12 mouse cellular contexts compared by ENCODE assay signal in the genomic region with DNA sequence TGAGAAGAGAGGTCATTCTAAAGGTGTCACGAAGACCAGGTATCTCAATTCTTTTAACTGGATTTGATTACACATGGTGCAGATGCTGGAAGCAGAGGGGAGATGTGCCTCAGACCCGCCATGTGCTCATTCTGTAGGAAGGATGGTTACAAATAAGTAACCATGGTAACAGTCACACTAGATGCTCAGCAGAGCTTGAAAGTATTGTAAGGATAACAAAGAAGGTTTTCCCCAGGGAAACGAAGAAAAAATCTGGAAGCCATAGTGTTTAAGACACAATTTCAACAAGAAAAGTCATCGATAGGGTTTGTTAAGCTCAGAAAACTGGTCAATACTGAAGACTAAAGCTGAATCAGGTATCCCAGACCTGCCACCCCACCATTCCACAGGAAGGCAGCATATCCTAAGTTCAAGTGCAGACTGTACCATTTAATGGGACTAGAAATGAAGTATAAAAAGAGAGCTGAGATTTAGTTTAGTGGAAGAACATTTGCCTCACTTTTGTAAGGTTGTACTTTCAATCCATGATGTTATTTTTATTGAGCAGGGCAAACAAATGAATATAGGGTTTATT.
A peak's percentile ranks its signal among the peaks of the same experiment; 100 is the strongest.
DNase-seq lines count a peak whose midpoint lies in the region; ATAC-seq lines count a peak whose summit lies in the region.
"Had no signal": no experiment of that assay in that cellular context is flagged by ENCODE, and none has a peak within 500 bp of the region (broad histone marks: within the 10 kb centered on the region; RNA-seq: fewer than 3 reads in every experiment).

No protein-coding gene starts in this region.

- H3K4me3 ChIP-seq in forebrain, embryonic 10.5 days = no peak overlapping the region
- no peak overlapping the region for H3K4me3 ChIP-seq in hindbrain, embryonic 10.5 days
- no peak overlapping the region for H3K4me3 ChIP-seq in midbrain, embryonic 11.5 days (ENCODE audit: low read depth, low read length)
- H3K4me3 ChIP-seq in neural tube, embryonic 15.5 days (replicated peaks) = no peak overlapping the region
- H3K4me3 ChIP-seq: megakaryocyte, embryonic 14.5 days had no signal

- WGBS in forebrain, embryonic 10.5 days = 43% methylated on average over 4 of the region's 4 CpGs
- WGBS in hindbrain, embryonic 10.5 days = 35% methylated on average over 4 of the region's 4 CpGs
- 18% methylated on average over 4 of the region's 4 CpGs for WGBS in midbrain, embryonic 11.5 days
- WGBS in neural tube, embryonic 15.5 days = 21% methylated on average over 4 of the region's 4 CpGs

- DNase-seq in forebrain, embryonic 10.5 days (ENCODE audit: extremely low spot score, low spot score) = no peak
- DNase-seq in hindbrain, embryonic 10.5 days (ENCODE audit: low spot score) = no peak
- peak; percentile 94 for DNase-seq in midbrain, embryonic 11.5 days (ENCODE audit: low spot score, missing footprints)
- no peak for DNase-seq in left cerebral cortex, postnatal 36 days (ENCODE audit: low spot score in 2 of 2)
- DNase-seq in T-cell, adult 2 months (ENCODE audit: low spot score) = no peak
- DNase-seq: cerebellum, adult 9-11 months; gastrocnemius, postnatal 36 days; right cerebral cortex, postnatal 25 days had no signal

- no peaks in the 10 kb centered on the region for H3K27me3 ChIP-seq in forebrain, embryonic 10.5 days (ENCODE audit: poor library complexity, severe bottlenecking)
- no peaks in the 10 kb centered on the region for H3K27me3 ChIP-seq in hindbrain, embryonic 10.5 days (ENCODE audit: insufficient read depth, poor library complexity, severe bottlenecking)
- H3K27me3 ChIP-seq in midbrain, embryonic 11.5 days (ENCODE audit: control insufficient read depth, insufficient read depth, low read length) = no peaks in the 10 kb centered on the region
- no peaks in the 10 kb centered on the region for H3K27me3 ChIP-seq in neural tube, embryonic 15.5 days (replicated peaks)
- H3K27me3 ChIP-seq: CH12.LX; megakaryocyte, embryonic 14.5 days had no signal

- intact Hi-C loops in left cerebral cortex, postnatal 36 days (cut with DNase I) = no loop called here

- H3K36me3 ChIP-seq in forebrain, embryonic 10.5 days (replicated peaks) = no peaks in the 10 kb centered on the region
- no peaks in the 10 kb centered on the region for H3K36me3 ChIP-seq in hindbrain, embryonic 10.5 days
- H3K36me3 ChIP-seq in midbrain, embryonic 11.5 days (ENCODE audit: control insufficient read depth, insufficient read depth, low read length) = no peaks in the 10 kb centered on the region
- no peaks in the 10 kb centered on the region for H3K36me3 ChIP-seq in neural tube, embryonic 15.5 days

- H3K4me1 ChIP-seq in forebrain, embryonic 10.5 days = peaks cover 14% of the 10 kb centered on the region
- H3K4me1 ChIP-seq in hindbrain, embryonic 10.5 days (replicated peaks) = peaks cover 20% of the 10 kb centered on the region
- peaks cover 2% of the 10 kb centered on the region; the same call in 1 of the 2 replicates for H3K4me1 ChIP-seq in midbrain, embryonic 11.5 days (ENCODE audit: control insufficient read depth, insufficient read depth, low read length)
- H3K4me1 ChIP-seq in neural tube, embryonic 15.5 days = no peaks in the 10 kb centered on the region
- H3K4me1 ChIP-seq: megakaryocyte, embryonic 14.5 days had no signal

- peak overlapping the region; percentile 65 for H3K27ac ChIP-seq in forebrain, embryonic 10.5 days
- H3K27ac ChIP-seq in hindbrain, embryonic 10.5 days = peak overlapping the region; percentile 84
- peak overlapping the region; percentile 32; the same call in 1 of the 2 replicates for H3K27ac ChIP-seq in midbrain, embryonic 11.5 days (ENCODE audit: low read depth, low read length)
- no peak overlapping the region for H3K27ac ChIP-seq in neural tube, embryonic 15.5 days (replicated peaks)

- no peak overlapping the region for H3K9ac ChIP-seq in midbrain, embryonic 11.5 days (ENCODE audit: low read length)
- no peak overlapping the region for H3K9ac ChIP-seq in neural tube, embryonic 15.5 days (replicated peaks)

- H3K9me3 ChIP-seq in forebrain, embryonic 10.5 days = no peaks in the 10 kb centered on the region
- no peaks in the 10 kb centered on the region for H3K9me3 ChIP-seq in hindbrain, embryonic 10.5 days
- no peaks in the 10 kb centered on the region; the same call in 1 of the 2 replicates for H3K9me3 ChIP-seq in midbrain, embryonic 11.5 days (ENCODE audit: control insufficient read depth, low read length)
- no peaks in the 10 kb centered on the region for H3K9me3 ChIP-seq in neural tube, embryonic 15.5 days (replicated peaks)

- H3K4me2 ChIP-seq in midbrain, embryonic 11.5 days = no peak overlapping the region
- H3K4me2 ChIP-seq in neural tube, embryonic 15.5 days = no peak overlapping the region

- peak; percentile 89 for ATAC-seq in midbrain, embryonic 11.5 days (ENCODE audit: low FRiP score)
- ATAC-seq in neural tube, embryonic 15.5 days (ENCODE audit: low FRiP score) = 0 out of 2 replicates have a peak, but pooled peaks have one; percentile 73
- ATAC-seq in CD4-positive, CD25-positive, alpha-beta regulatory T cell, adult 4 months = no peak
